Mouse (Mus musculus) liver, embryonic 11.5 days (tissue): ENCODE measurements around the gene Erc1. TPM values are rescaled to one million over a fixed set of nuclear protein-coding genes. Genes with fewer than 3 reads are reported as not detected.
A peak's percentile ranks its signal among the peaks of the same experiment; 100 is the strongest.

Experiments used
- ATAC-seq: fragments of 200-750 bp; cut with Nextera tagmentation; replicated peaks from 2 replicates; pipeline ENCODE4 v1.8.0; 2017; ENCODE audit warnings: moderate number of reproducible peaks, mild to moderate bottlenecking, moderate TSS enrichment, moderate library complexity; ENCODE audit not compliant: low FRiP score
- DNase-seq: peaks from one replicate; pipeline ENCODE4 v3.0.0-alpha.2; 2017; ENCODE audit warnings: low spot score
- H3K27ac ChIP-seq: fragments of 300-500 bp; sonication (generic); 2 replicates; pipeline ENCODE4 v1.5.1; 2014; ENCODE audit warnings: mild to moderate bottlenecking, low read depth, low read length, control low read depth
- H3K27me3 ChIP-seq: fragments of 300-500 bp; sonication (generic); replicated peaks from 2 replicates; pipeline ENCODE4 v1.6.1; 2014; ENCODE audit warnings: low read length, mixed read lengths; ENCODE audit not compliant: control insufficient read depth, insufficient read depth
- H3K36me3 ChIP-seq: fragments of 300-500 bp; sonication (generic); 2 replicates; pipeline ENCODE4 v1.6.1; 2014; ENCODE audit warnings: mild to moderate bottlenecking, low read length, moderate library complexity, mixed read lengths; ENCODE audit not compliant: control insufficient read depth, insufficient read depth
- H3K4me1 ChIP-seq: fragments of 300-500 bp; sonication (generic); replicated peaks from 2 replicates; pipeline ENCODE4 v1.6.1; 2014; ENCODE audit warnings: low read length, mixed read lengths; ENCODE audit not compliant: control insufficient read depth, insufficient read depth
- H3K4me2 ChIP-seq: fragments of 300-500 bp; sonication (generic); 2 replicates; pipeline ENCODE4 v1.6.1; 2014; ENCODE audit warnings: mild to moderate bottlenecking, control low read depth, moderate library complexity
- H3K4me3 ChIP-seq: fragments of 300-500 bp; sonication (generic); 2 replicates; pipeline ENCODE4 v1.5.1; 2014; ENCODE audit warnings: low read depth, low read length, control low read depth
- H3K9ac ChIP-seq: fragments of 300-500 bp; sonication (generic); 2 replicates; pipeline ENCODE4 v1.6.1; 2014; ENCODE audit warnings: low read depth, low read length, control low read depth
- H3K9me3 ChIP-seq: fragments of 300-500 bp; sonication (generic); 2 replicates; pipeline ENCODE4 v1.6.1; 2016; ENCODE audit warnings: low read length, inconsistent platforms, mixed read lengths; ENCODE audit not compliant: control insufficient read depth
- WGBS: fragments of 180-500 bp; shearing (Covaris S2); extraction: QIAGEN DNeasy Blood & Tissue Kit; methylation state at CpG from one replicate; pipeline ENCODE4 v1.1.7; 2014; 5-methylcytosine and 5-hydroxymethylcytosine counted together
- polyA plus RNA-seq: library from polyadenylated mRNA; unstranded; fragments of >200 nt; fragmentation: Nextera tagmentation; extraction: Ambion mirVana; gene quantifications from 2 replicates; pipeline ENCODE4 v1.2.1, GENCODE M21; 2014

The Erc1 gene
- polyA plus RNA-seq, 1 experiment from 2014 or later: 12.3 TPM

DNA sequence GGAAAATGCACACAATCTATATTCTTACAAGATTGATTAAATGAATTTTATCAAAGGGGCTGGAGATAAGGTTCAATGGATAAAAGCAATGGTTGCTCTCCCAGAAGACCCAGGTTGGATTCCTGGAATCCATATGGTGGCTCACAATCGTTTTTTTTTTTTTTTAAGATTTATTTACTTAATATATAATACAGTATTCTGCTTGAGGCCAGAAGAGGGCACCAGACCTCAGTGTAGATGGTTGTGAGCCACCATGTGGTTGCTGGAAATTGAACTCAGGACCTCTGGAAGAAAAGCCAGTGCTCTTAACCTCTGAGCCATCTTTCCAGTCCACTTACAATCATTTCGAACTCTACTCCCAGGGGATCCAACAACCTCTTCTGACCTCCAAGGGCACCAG lies 106.1 kb downstream of the Erc1 start:
- DNase-seq (no peak), ATAC-seq (no peak)
- no peaks in the 10 kb centered on the region for H3K9me3 ChIP-seq
- H3K9ac ChIP-seq: no peak overlapping the region
- no peak overlapping the region for H3K4me2 ChIP-seq
- 84% methylated on average over 2 of the region's 2 CpGs for WGBS
- H3K4me3 ChIP-seq: no peak overlapping the region
- no peaks in the 10 kb centered on the region for H3K27me3 ChIP-seq
- peaks cover 6% of the 10 kb centered on the region; the same call in 1 of the 2 replicates for H3K36me3 ChIP-seq
- no peaks in the 10 kb centered on the region; the same call in 1 of the 2 replicates for H3K4me1 ChIP-seq
- H3K27ac ChIP-seq: no peak overlapping the region

DNA sequence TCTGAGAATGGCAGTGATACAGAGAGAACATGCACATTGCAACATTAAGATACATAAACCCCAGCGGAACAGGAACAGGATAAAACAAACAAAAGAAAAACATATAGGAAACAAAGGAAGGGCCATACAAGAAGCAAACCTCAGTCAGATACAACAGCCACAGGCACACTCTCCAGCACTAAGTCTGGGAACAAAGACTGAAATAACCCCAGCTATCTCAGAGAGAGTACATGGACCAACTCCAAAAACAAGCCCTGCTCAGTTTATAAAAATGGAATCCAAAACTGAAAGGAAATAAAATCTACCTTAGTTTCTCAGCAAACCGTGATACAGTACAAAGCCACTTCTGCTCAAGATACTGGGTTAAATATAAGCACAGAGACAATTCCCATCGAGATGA lies 107.4 kb downstream of the Erc1 start:
- ATAC-seq (no peak), DNase-seq (no peak)
- Histone ChIP-seq H3K4me1 (no peaks in the 10 kb centered on the region; the same call in 1 of the 2 replicates), H3K27ac (no peak overlapping the region), H3K27me3 (no peaks in the 10 kb centered on the region), H3K9ac (no peak overlapping the region), H3K4me3 (no peak overlapping the region), H3K4me2 (no peak overlapping the region), H3K36me3 (peaks cover 6% of the 10 kb centered on the region; the same call in 1 of the 2 replicates), H3K9me3 (no peaks in the 10 kb centered on the region)
- WGBS: 86% methylated on average over 3 of the region's 3 CpGs

DNA sequence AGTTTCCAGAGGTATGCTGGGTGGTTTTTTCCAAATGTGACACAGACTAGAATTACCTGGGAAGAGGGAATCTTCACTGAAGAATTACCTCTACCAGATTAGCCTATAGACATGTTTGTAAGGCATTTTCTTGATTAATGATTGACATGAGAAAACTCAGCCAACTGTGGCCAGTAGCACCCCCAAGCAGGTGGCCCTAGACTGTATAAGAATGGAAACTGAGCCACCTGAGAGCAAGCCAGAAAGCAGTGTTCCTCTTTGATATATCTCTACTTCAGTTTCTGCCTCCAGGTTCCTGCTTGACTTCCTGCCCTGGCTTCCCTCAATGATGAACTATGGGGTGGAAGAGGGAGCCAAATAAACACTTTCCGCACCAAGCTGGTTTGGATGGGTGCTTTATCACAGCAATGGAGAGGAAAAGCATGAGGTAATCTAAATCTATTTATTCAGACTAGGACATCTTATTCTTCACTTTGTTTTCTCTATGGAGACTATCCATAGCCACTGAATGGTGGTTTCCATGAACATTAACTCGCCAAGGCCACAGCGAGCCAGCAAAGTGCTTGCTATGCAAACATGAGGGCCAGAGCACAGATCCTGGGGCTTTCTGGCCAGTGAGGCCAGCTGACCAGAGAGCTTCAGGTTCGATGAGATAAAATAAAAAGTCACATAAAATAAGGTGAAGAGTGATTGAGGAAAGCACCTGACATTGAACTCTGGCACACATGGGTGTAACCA lies 109.2 kb downstream of the Erc1 start:
- H3K4me2 ChIP-seq: no peak overlapping the region
- ATAC-seq (no peak), DNase-seq (no peak)
- H3K9ac ChIP-seq: no peak overlapping the region
- H3K9me3 ChIP-seq: no peaks in the 10 kb centered on the region
- H3K4me3 ChIP-seq: no peak overlapping the region
- no peaks in the 10 kb centered on the region; the same call in 1 of the 2 replicates for H3K4me1 ChIP-seq
- no peak overlapping the region for H3K27ac ChIP-seq
- H3K36me3 ChIP-seq: peaks cover 6% of the 10 kb centered on the region
- no peaks in the 10 kb centered on the region for H3K27me3 ChIP-seq
- WGBS: 69% methylated on average over 4 of the region's 4 CpGs

DNA sequence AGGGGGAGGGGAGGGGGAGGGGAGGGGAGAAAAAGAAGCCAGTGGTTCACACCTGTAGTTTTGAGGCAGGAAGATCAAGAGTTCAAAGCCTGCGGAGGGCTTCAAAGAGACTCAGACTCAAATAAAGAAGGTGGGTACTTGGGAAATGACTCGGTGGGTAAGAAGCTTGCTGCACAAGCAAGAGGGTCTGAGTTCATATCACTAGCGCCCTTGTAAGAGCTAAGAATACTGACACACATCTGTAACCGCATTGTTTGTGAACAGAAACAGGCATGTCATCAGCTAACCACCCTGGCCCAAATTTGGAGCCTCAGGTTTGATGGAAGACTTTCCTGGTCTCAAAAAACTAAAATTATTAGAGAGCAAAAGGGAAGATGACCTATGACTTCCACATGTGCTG lies 110.3 kb downstream of the Erc1 start:
- no peak overlapping the region for H3K4me3 ChIP-seq
- no peak overlapping the region for H3K27ac ChIP-seq
- no peak overlapping the region for H3K9ac ChIP-seq
- H3K4me1 ChIP-seq: no peaks in the 10 kb centered on the region; the same call in 1 of the 2 replicates
- H3K4me2 ChIP-seq: no peak overlapping the region
- ATAC-seq (no peak), DNase-seq (no peak)
- no peaks in the 10 kb centered on the region for H3K27me3 ChIP-seq
- no peaks in the 10 kb centered on the region for H3K9me3 ChIP-seq
- H3K36me3 ChIP-seq: peaks cover 2% of the 10 kb centered on the region
- WGBS: 85% methylated on average over 4 of the region's 4 CpGs

DNA sequence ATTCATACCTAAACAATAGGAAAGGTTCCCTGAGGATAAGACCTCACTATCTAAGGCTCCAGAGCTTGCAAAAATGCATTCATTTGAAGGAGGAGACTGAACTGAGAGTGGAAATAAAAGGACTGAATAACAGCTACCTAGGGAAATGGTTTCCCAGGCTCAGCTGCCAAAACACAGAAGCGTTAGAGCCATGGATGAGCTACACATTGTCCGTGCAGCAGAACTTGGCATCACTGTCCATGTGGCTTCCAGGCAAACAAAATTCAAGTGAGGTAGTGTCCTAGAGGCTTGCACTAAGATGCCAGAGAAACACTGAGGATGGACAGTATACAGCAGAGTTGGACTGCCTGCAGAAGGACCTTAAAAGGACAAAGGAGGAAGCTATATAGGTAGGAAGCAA lies 112.0 kb downstream of the Erc1 start:
- H3K4me2 ChIP-seq: no peak overlapping the region
- no peaks in the 10 kb centered on the region; the same call in none of the 2 replicates for H3K4me1 ChIP-seq
- H3K36me3 ChIP-seq: no peaks in the 10 kb centered on the region; the same call in none of the 2 replicates
- H3K27ac ChIP-seq: no peak overlapping the region
- H3K4me3 ChIP-seq: no peak overlapping the region
- no peak for ATAC-seq
- H3K9me3 ChIP-seq: no peaks in the 10 kb centered on the region
- H3K9ac ChIP-seq: no peak overlapping the region
- DNase-seq: no peak
- WGBS: 94% methylated on average over 2 of the region's 2 CpGs
- no peaks in the 10 kb centered on the region for H3K27me3 ChIP-seq

DNA sequence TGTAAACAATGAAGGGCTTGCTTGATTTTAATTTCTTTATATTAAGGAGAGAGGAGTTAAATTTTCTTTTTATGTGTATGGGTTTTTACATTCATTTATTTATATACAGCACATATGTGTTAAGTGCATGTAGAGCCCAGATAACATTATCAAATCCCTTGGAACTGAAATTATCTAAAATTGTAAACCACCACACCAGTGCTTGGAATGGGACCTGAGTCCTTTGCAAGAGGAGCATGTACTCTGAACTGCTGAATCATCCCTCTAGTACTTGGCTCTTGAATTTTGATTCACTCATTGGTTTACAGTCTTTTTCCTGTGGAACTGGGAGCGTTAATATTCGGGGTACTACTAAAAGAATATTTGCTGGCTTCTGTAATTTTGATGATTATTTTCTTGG lies 116.8 kb downstream of the Erc1 start:
- no peak overlapping the region for H3K4me2 ChIP-seq
- H3K9ac ChIP-seq: no peak overlapping the region
- H3K36me3 ChIP-seq: no peaks in the 10 kb centered on the region; the same call in 1 of the 2 replicates
- 85% methylated on average over 2 of the region's 2 CpGs for WGBS
- H3K27ac ChIP-seq: no peak overlapping the region
- no peak overlapping the region for H3K4me3 ChIP-seq
- ATAC-seq: peak; percentile 68
- no peaks in the 10 kb centered on the region for H3K9me3 ChIP-seq
- H3K4me1 ChIP-seq: no peaks in the 10 kb centered on the region; the same call in 1 of the 2 replicates
- H3K27me3 ChIP-seq: no peaks in the 10 kb centered on the region
- no peak for DNase-seq

DNA sequence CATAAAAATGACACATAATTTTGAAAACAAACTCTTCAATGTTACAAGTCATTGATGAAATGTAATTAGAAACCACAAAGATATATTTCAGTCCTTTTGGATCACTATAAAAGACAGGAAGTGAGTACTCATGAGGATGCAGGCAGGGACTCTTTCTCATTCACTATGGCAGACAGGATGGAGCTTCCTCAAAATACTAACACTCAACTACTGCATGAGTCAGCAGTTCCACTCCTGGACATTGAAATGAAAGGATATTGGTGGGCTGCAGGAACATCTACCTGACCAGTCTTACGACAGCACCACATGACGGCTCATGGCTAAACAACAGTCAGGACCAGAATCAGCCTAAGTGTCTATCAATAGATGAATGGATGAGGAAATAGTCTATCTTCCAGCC lies 132.7 kb downstream of the Erc1 start:
- H3K36me3 ChIP-seq: no peaks in the 10 kb centered on the region; the same call in 1 of the 2 replicates
- H3K27me3 ChIP-seq: no peaks in the 10 kb centered on the region
- no peak overlapping the region for H3K4me3 ChIP-seq
- DNase-seq (no peak), ATAC-seq (no peak)
- H3K4me2 ChIP-seq: no peak overlapping the region
- 92% methylated on average over 2 of the region's 2 CpGs for WGBS
- no peaks in the 10 kb centered on the region for H3K9me3 ChIP-seq
- H3K4me1 ChIP-seq: 0 out of 2 replicates have a peak, but pooled peaks cover 4% of the 10 kb centered on the region
- H3K27ac ChIP-seq: no peak overlapping the region
- H3K9ac ChIP-seq: no peak overlapping the region

DNA sequence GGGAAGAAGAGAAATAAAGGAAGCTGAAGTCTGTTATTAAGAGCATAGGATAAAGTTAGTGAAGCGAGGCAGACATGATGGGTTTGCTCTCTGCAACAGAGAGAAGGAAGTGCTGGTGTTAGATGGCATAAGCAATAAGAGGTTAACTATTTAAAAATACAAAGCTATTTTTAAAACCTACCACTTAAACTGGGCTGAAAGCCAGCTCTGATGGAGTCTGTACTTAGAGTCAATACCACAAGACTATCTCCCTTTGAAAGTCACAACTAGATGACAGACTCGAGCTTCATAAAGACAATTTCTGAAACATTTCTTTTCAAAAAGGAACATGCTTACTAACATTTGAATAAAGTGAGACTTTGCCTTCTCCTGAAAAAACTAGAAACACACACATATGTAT lies 134.0 kb downstream of the Erc1 start:
- Histone ChIP-seq H3K4me3 (no peak overlapping the region), H3K4me2 (no peak overlapping the region), H3K27ac (no peak overlapping the region), H3K36me3 (no peaks in the 10 kb centered on the region), H3K9me3 (no peaks in the 10 kb centered on the region), H3K4me1 (0 out of 2 replicates have a peak, but pooled peaks cover 4% of the 10 kb centered on the region), H3K27me3 (no peaks in the 10 kb centered on the region), H3K9ac (no peak overlapping the region)
- ATAC-seq (no peak), DNase-seq (no peak)
- 88% methylated on average over 2 of the region's 2 CpGs for WGBS

DNA sequence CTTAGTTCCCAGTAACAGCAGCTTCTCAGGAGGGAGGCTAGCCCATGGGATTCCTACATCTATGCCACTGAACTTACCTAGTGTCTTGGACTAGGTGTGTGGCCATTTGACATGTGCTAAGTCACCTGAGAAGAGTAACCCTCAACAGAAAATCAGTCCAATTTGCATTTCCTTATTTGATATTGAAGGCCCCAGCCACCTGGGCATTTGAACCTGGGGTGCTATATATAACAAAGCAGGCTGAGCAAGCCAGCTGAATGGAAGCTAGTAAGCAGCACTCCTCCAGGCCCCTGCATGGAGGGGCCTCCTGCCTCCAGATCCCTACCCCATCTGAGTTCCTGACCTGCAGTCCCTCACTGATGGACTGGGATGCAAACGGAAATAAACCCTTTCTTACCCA lies 135.5 kb downstream of the Erc1 start:
- H3K9ac ChIP-seq: no peak overlapping the region
- no peak overlapping the region for H3K4me2 ChIP-seq
- H3K4me1 ChIP-seq: 0 out of 2 replicates have a peak, but pooled peaks cover 4% of the 10 kb centered on the region
- H3K27me3 ChIP-seq: no peaks in the 10 kb centered on the region
- H3K36me3 ChIP-seq: no peaks in the 10 kb centered on the region
- H3K27ac ChIP-seq: no peak overlapping the region
- DNase-seq: no peak
- no peaks in the 10 kb centered on the region for H3K9me3 ChIP-seq
- H3K4me3 ChIP-seq: no peak overlapping the region
- no peak for ATAC-seq
- 80% methylated on average over 1 of the region's 1 CpGs for WGBS
